Mouse (Mus musculus): ENCODE measurements at regions not wholly inside any gene's neighbourhood (a gene's known extent, or its start where the extent isn't known, plus 50 kb on each side); places are given as distances from the start of the nearest gene placed in this dataset.
A peak's percentile ranks its signal among the peaks of the same experiment; 100 is the strongest.
"Not testable (repeated sequence)": the region's sequence is repeated elsewhere in the genome, so short reads cannot be mapped to it uniquely, and the experiment has no call there.

GRCm38 (mm10) chr12:63805458-63805857 is 669.0 kb downstream of the Fscb start:
- WGBS, result 69% methylated on average over 3 of the region's 3 CpGs
- no peak overlapping the region for H3K9ac ChIP-seq
- no peak overlapping the region for H3K4me3 ChIP-seq (replicated peaks)
- H3K4me2 ChIP-seq (replicated peaks), result no peak overlapping the region
- H3K36me3 ChIP-seq, result no peaks in the 10 kb centered on the region
- ATAC-seq (ENCODE audit: insufficient number of reproducible peaks, low FRiP score, low TSS enrichment, low read depth), result no peak
- H3K27ac ChIP-seq (replicated peaks), result no peak overlapping the region; the same call in 1 of the 2 replicates
- H3K27me3 ChIP-seq, result no peaks in the 10 kb centered on the region
- H3K4me1 ChIP-seq, result no peaks in the 10 kb centered on the region
- H3K9me3 ChIP-seq (replicated peaks), result no peaks in the 10 kb centered on the region

- no peak overlapping the region for H3K9ac ChIP-seq
- no peaks in the 10 kb centered on the region for H3K36me3 ChIP-seq
- peak overlapping the region; percentile 58; the same call in 1 of the 2 replicates for H3K27ac ChIP-seq (replicated peaks)
- no peaks in the 10 kb centered on the region for H3K4me1 ChIP-seq
- no peak for ATAC-seq (ENCODE audit: insufficient number of reproducible peaks, low FRiP score, low TSS enrichment, low read depth)
- no peaks in the 10 kb centered on the region for H3K27me3 ChIP-seq
- H3K4me3 ChIP-seq (replicated peaks), result no peak overlapping the region
- no peaks in the 10 kb centered on the region for H3K9me3 ChIP-seq (replicated peaks)
- no peak overlapping the region for H3K4me2 ChIP-seq (replicated peaks)
Measured at GRCm38 (mm10) chr12:63804008-63804407, 670.5 kb downstream of the Fscb start.

GRCm38 (mm10) chr12:63791667-63792066 is 682.8 kb downstream of the Fscb start:
- no peaks in the 10 kb centered on the region for H3K4me1 ChIP-seq
- no peaks in the 10 kb centered on the region for H3K36me3 ChIP-seq
- WGBS, result 65% methylated on average over 2 of the region's 2 CpGs
- no peaks in the 10 kb centered on the region for H3K27me3 ChIP-seq
- H3K4me3 ChIP-seq (replicated peaks), result no peak overlapping the region
- H3K9me3 ChIP-seq (replicated peaks), result no peaks in the 10 kb centered on the region
- no peak for ATAC-seq (ENCODE audit: insufficient number of reproducible peaks, low FRiP score, low TSS enrichment, low read depth)
- no peak overlapping the region for H3K27ac ChIP-seq (replicated peaks)
- H3K9ac ChIP-seq, result no peak overlapping the region
- H3K4me2 ChIP-seq (replicated peaks), result no peak overlapping the region

- no peak for ATAC-seq (ENCODE audit: insufficient number of reproducible peaks, low FRiP score, low TSS enrichment, low read depth)
Measured at GRCm38 (mm10) chr12:63777874-63778273, 696.6 kb downstream of the Fscb start.

GRCm38 (mm10) chr12:63761073-63761472 is 713.4 kb downstream of the Fscb start:
- not testable (repeated sequence) for ATAC-seq (ENCODE audit: insufficient number of reproducible peaks, low FRiP score, low TSS enrichment, low read depth); H3K4me3 ChIP-seq (replicated peaks); H3K9me3 ChIP-seq (replicated peaks); H3K4me2 ChIP-seq (replicated peaks); H3K27me3 ChIP-seq; H3K36me3 ChIP-seq; H3K27ac ChIP-seq (replicated peaks); H3K4me1 ChIP-seq; H3K9ac ChIP-seq
- WGBS, result 54% methylated on average over 4 of the region's 4 CpGs

More at GRCm38 (mm10) chr12:63777874-63778273, 696.6 kb downstream of the Fscb start:
- no peaks in the 10 kb centered on the region for H3K36me3 ChIP-seq
- no peak overlapping the region for H3K9ac ChIP-seq
- 93% methylated on average over 3 of the region's 3 CpGs for WGBS
- H3K27ac ChIP-seq (replicated peaks), result no peak overlapping the region
- no peaks in the 10 kb centered on the region for H3K9me3 ChIP-seq (replicated peaks)
- no peak overlapping the region for H3K4me3 ChIP-seq (replicated peaks)
- no peak overlapping the region for H3K4me2 ChIP-seq (replicated peaks)
- H3K27me3 ChIP-seq, result no peaks in the 10 kb centered on the region
- H3K4me1 ChIP-seq, result no peaks in the 10 kb centered on the region

Data from embryonic facial prominence, embryonic 15.5 days (tissue).